Mouse (Mus musculus): Measurements from ENCODE around the gene Rnf20. TPM values are rescaled to one million over a fixed set of nuclear protein-coding genes. Genes with fewer than 3 reads are reported as not detected.

Gene Rnf20
- polyA plus RNA-seq (2012; ENCODE audit: insufficient read depth, insufficient read length, missing spikeins), result 46.9 and 49.5 TPM in 2 replicates

GRCm38 (mm10) chr4:49631319-49632138 is at the start of gene Rnf20:
TSS of gene Rnf20 (plus strand) at chr4:49632006.
- peaks cover 11% of the 10 kb centered on the region for H3K4me1 ChIP-seq (ENCODE audit: control insufficient read depth, insufficient read depth, low read length)
- TF ChIP-seq CTCF (IDR thresholded peaks at IDR 0.05; ENCODE audit: low read depth, low read length), result no peak
- H3K4me3 ChIP-seq (ENCODE audit: insufficient read depth, low read length), result peak within 1 kb of the TSS; percentile 90
- peak within 1 kb of the TSS; percentile 33 for H3K27ac ChIP-seq (ENCODE audit: insufficient read depth, low read depth, low read length)

GRCm38 (mm10) chr4:49583965-49584831 is 47.6 kb upstream of the Rnf20 start:
- no peak overlapping the region for H3K27ac ChIP-seq (ENCODE audit: insufficient read depth, low read depth, low read length)
- H3K4me1 ChIP-seq (ENCODE audit: control insufficient read depth, insufficient read depth, low read length), result peaks cover 2% of the 10 kb centered on the region; the same call in 1 of the 2 replicates
- H3K4me3 ChIP-seq (ENCODE audit: insufficient read depth, low read length), result no peak overlapping the region
- TF ChIP-seq CTCF (IDR thresholded peaks at IDR 0.05; ENCODE audit: low read depth, low read length) (no peak), POLR2A (IDR thresholded peaks at IDR 0.05; ENCODE audit: borderline replicate concordance, low read depth, low read length) (no peak)

GRCm38 (mm10) chr4:49585524-49586101 is 46.2 kb upstream of the Rnf20 start:
- no peak for TF ChIP-seq POLR2A (IDR thresholded peaks at IDR 0.05; ENCODE audit: borderline replicate concordance, low read depth, low read length)
- no peak for TF ChIP-seq CTCF (IDR thresholded peaks at IDR 0.05; ENCODE audit: low read depth, low read length)
- H3K27ac ChIP-seq (ENCODE audit: insufficient read depth, low read depth, low read length), result no peak overlapping the region
- no peak overlapping the region for H3K4me3 ChIP-seq (ENCODE audit: insufficient read depth, low read length)
- H3K4me1 ChIP-seq (ENCODE audit: control insufficient read depth, insufficient read depth, low read length), result peaks cover 2% of the 10 kb centered on the region; the same call in 1 of the 2 replicates

DNA sequence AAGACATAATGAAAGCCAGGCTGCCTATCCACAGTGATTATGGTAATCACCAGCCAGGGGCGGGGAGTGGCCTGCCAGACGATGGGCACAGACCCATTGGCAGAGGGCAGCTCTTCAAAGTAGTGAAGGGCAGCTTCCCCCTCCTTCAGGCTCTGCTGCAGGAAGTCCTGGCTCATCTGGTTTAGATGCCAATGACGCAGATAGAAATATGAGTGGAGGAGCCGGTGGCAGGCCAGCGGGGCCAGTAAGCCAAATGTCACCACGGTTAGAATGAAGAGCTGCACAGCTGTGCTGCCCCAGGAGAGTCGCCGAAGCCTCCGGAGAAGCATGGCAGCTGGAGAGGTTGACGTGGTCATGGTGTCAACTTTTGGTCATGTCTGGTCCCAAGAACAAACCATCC is 45.0 kb upstream of the Rnf20 start:
- H3K4me3 ChIP-seq (ENCODE audit: insufficient read depth, low read length), result no peak overlapping the region
- H3K27ac ChIP-seq (ENCODE audit: insufficient read depth, low read depth, low read length), result no peak overlapping the region
- peaks cover 2% of the 10 kb centered on the region; the same call in 1 of the 2 replicates for H3K4me1 ChIP-seq (ENCODE audit: control insufficient read depth, insufficient read depth, low read length)
- TF ChIP-seq CTCF (IDR thresholded peaks at IDR 0.05; ENCODE audit: low read depth, low read length) (no peak), POLR2A (IDR thresholded peaks at IDR 0.05; ENCODE audit: borderline replicate concordance, low read depth, low read length) (no peak)

DNA sequence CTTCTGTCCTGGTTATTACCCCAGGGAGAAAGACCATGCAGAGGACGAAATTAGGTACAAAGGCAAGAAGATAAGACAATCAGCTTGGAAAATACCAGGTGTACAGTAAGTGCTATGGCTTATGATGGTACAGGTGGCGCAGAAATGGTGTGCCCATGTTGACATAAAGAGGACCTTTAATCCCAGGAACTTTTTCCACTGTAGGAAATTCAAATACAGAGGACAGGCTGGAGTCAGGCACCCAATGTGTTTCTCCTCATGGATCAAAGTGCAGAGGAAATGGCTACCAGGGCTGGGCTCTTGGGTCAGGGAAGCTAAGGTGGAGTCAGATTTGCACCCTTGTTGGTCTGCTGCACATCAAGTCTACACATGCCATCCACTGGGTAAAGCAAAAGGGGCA is 41.7 kb upstream of the Rnf20 start:
- no peak overlapping the region for H3K4me3 ChIP-seq (ENCODE audit: insufficient read depth, low read length)
- no peak for TF ChIP-seq POLR2A (IDR thresholded peaks at IDR 0.05; ENCODE audit: borderline replicate concordance, low read depth, low read length)
- no peak for TF ChIP-seq CTCF (IDR thresholded peaks at IDR 0.05; ENCODE audit: low read depth, low read length)
- no peaks in the 10 kb centered on the region for H3K4me1 ChIP-seq (ENCODE audit: control insufficient read depth, insufficient read depth, low read length)
- no peak overlapping the region for H3K27ac ChIP-seq (ENCODE audit: insufficient read depth, low read depth, low read length)

DNA sequence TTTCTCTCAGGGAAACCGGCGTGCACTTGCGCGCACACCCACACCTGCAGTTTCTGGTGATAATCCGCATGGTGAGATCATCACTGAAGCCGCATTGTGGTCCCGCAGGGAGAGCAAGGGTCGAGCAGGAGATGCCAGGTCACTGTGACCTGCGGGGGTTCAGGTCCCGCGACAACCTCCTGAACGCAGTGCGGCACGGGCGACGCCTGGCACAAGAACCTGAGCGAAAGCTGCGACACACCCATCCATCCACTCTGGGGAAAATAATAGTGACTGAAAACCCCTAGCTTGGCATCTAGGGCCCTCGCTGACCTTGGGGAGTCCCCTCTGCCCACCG is 35.0 kb upstream of the Rnf20 start:
- Histone ChIP-seq H3K4me3 (ENCODE audit: insufficient read depth, low read length) (peak overlapping the region; percentile 57), H3K27ac (ENCODE audit: insufficient read depth, low read depth, low read length) (no peak overlapping the region), H3K4me1 (ENCODE audit: control insufficient read depth, insufficient read depth, low read length) (peaks cover 7% of the 10 kb centered on the region)
- 0 out of 2 replicates have a peak, but pooled peaks have one; percentile 8 for TF ChIP-seq CTCF (IDR thresholded peaks at IDR 0.05; ENCODE audit: low read depth, low read length)
- no peak for TF ChIP-seq POLR2A (IDR thresholded peaks at IDR 0.05; ENCODE audit: borderline replicate concordance, low read depth, low read length)

DNA sequence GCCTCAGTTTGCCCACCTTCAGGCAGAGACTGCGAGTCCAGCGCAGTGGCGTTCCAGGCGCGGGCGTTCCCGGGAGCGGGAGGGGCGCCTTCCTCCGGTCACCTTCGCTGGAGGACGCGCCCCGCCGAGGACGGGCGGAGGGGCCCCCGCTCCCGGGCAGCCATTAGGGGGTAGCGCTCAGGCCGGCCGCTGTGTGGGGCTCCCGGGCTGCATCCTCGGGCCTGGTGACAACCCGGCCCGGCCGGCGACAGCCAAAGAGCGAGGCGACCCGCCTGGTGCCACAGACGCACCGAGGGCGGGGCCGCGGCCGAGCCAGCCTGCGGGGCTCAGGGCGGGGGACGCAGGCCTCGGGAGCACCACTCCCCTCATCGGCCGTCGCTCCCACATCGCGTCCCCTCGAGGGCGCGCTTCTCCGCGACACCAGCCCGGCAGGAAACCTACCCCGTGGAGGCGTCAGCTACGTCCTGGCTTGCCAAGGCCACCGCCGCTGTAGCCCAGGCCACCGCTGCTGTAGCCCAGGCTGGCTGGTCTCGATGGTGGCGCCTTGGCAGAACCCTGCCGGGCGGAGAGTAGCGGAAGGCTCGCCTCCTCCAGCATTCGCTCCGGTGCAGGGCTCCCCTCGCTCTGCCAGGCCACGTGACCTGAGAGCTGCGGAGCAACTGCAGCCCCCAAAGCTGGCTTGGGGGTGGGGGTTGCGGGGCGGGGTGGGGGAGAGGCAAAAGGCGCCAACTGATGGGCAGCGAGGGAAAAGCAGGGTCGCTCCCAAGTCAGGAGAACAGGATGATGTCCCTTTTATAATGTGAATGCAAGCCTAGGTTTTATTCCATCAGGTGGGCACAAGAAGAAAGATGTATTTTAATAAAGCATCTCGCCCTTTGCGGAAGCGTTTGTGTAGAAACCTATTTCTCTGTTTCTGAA is 34.4 kb upstream of the Rnf20 start, which contains the start of gene Tmem246:
Gene Tmem246 (minus strand): TSS at position 694 of the 918 bp plus-strand sequence.
- peaks cover 7% of the 10 kb centered on the region for H3K4me1 ChIP-seq (ENCODE audit: control insufficient read depth, insufficient read depth, low read length)
- H3K4me3 ChIP-seq (ENCODE audit: insufficient read depth, low read length), result peak within 1 kb of the TSS; percentile 57
- no peak within 1 kb of the TSS for H3K27ac ChIP-seq (ENCODE audit: insufficient read depth, low read depth, low read length)
- TF ChIP-seq CTCF (IDR thresholded peaks at IDR 0.05; ENCODE audit: low read depth, low read length) (no peak), POLR2A (IDR thresholded peaks at IDR 0.05; ENCODE audit: borderline replicate concordance, low read depth, low read length) (no peak)

DNA sequence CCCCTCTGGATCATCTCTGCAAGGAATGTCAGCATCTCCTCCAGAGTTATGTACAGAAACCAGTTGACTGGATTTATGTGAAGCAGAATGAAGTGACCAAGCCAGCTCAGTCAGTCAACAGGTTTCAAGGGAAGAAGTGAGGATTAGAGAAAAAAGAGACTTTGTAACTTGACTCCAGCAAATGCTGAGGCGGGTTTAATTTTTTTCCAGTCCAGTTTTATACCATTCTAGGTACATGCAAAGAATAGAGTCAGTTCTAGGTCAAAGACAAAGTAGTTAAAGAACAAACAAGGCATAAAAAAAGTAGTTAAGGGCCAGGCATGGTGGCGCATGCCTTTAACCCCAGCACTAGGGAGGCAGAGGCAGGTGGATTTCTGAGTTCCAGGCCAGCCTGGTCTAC is 28.6 kb upstream of the Rnf20 start:
- Histone ChIP-seq H3K27ac (ENCODE audit: insufficient read depth, low read depth, low read length) (no peak overlapping the region), H3K4me3 (ENCODE audit: insufficient read depth, low read length) (no peak overlapping the region), H3K4me1 (ENCODE audit: control insufficient read depth, insufficient read depth, low read length) (peaks cover 11% of the 10 kb centered on the region)
- TF ChIP-seq CTCF (IDR thresholded peaks at IDR 0.05; ENCODE audit: low read depth, low read length), result no peak
- TF ChIP-seq POLR2A (IDR thresholded peaks at IDR 0.05; ENCODE audit: borderline replicate concordance, low read depth, low read length), result no peak
